Mouse (Mus musculus) hindbrain, embryonic 11.5 days (tissue): ENCODE results near the gene Abhd14a. TPM values are rescaled to one million over a fixed set of nuclear protein-coding genes. Genes with fewer than 3 reads are reported as not detected.

Experiments used
- ATAC-seq: fragments of 200-750 bp; cut with Nextera tagmentation; 2 replicates; pipeline ENCODE4 v1.8.0; 2017; ENCODE audit warnings: mild to moderate bottlenecking, moderate TSS enrichment, moderate library complexity; ENCODE audit not compliant: low FRiP score
- DNase-seq: peaks from one replicate; pipeline ENCODE4 v3.0.0-alpha.2; 2015; ENCODE audit warnings: low spot score
- H3K27ac ChIP-seq: fragments of 300-500 bp; sonication (generic); 2 replicates; pipeline ENCODE4 v1.5.1; 2014; ENCODE audit warnings: mild to moderate bottlenecking, low read depth, low read length
- H3K27me3 ChIP-seq: fragments of 300-500 bp; sonication (generic); 2 replicates; pipeline ENCODE4 v1.6.1; 2014; ENCODE audit warnings: mild to moderate bottlenecking, low read length, moderate library complexity, mixed read lengths; ENCODE audit not compliant: control insufficient read depth, insufficient read depth
- H3K36me3 ChIP-seq: fragments of 300-500 bp; sonication (generic); 2 replicates; pipeline ENCODE4 v1.6.1; 2014; ENCODE audit warnings: mild to moderate bottlenecking, low read length, moderate library complexity, mixed read lengths; ENCODE audit not compliant: control insufficient read depth, insufficient read depth
- H3K4me1 ChIP-seq: fragments of 300-500 bp; sonication (generic); replicated peaks from 2 replicates; pipeline ENCODE4 v1.6.1; 2014; ENCODE audit warnings: low read length, mixed read lengths; ENCODE audit not compliant: control insufficient read depth, insufficient read depth
- H3K4me2 ChIP-seq: fragments of 300-500 bp; sonication (generic); replicated peaks from 2 replicates; pipeline ENCODE4 v1.6.1; 2014; ENCODE audit warnings: mild to moderate bottlenecking, low read depth, low read length
- H3K4me3 ChIP-seq: fragments of 300-500 bp; sonication (generic); 2 replicates; pipeline ENCODE4 v1.5.1; 2014; ENCODE audit warnings: low read depth, low read length
- H3K9ac ChIP-seq: fragments of 300-500 bp; sonication (generic); 2 replicates; pipeline ENCODE4 v1.6.1; 2014; ENCODE audit warnings: low read depth, low read length
- H3K9me3 ChIP-seq: fragments of 300-500 bp; sonication (generic); 2 replicates; pipeline ENCODE4 v1.6.1; 2016; ENCODE audit warnings: low read length; ENCODE audit not compliant: control insufficient read depth
- WGBS: fragments of 180-500 bp; shearing (Covaris S2); extraction: QIAGEN DNeasy Blood & Tissue Kit; methylation state at CpG from one replicate; pipeline ENCODE4 v1.1.7; 2014; 5-methylcytosine and 5-hydroxymethylcytosine counted together
- polyA plus RNA-seq: library from polyadenylated mRNA; unstranded; fragments of >200 nt; fragmentation: Nextera tagmentation; extraction: Ambion mirVana; gene quantifications from 2 replicates; pipeline ENCODE4 v1.2.1, GENCODE M21; 2014

The Abhd14a gene
- polyA plus RNA-seq, 1 experiment from 2014 or later, result 31.2 TPM

DNA sequence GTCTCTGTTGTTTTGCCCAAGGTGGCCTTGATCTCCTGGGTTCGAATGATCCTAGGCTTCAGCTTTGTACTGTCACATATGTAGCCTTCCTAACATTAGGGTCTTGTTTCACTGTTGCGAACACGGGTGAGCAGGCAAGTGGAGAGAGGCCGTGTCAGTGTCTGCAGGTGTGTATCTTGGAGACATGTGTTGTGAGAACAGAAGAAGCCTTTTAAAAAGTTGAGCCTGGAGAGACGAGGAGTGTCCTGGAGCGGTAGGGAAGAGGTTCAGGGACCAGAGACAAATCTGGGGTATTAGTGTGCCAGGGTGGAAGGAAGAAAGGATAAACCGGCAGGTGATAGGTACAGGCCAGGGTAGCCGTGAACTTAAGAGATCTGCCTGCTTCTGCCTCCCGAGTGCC is 30.6 kb upstream of the Abhd14a start:
- Histone ChIP-seq H3K4me3 (peak overlapping the region; percentile 74), H3K4me1 (peaks cover 7% of the 10 kb centered on the region; the same call in 1 of the 2 replicates), H3K27me3 (no peaks in the 10 kb centered on the region), H3K36me3 (no peaks in the 10 kb centered on the region), H3K27ac (no peak overlapping the region), H3K9ac (no peak overlapping the region; the same call in 1 of the 2 replicates), H3K9me3 (no peaks in the 10 kb centered on the region), H3K4me2 (peak overlapping the region; percentile 93)
- no peak for DNase-seq
- ATAC-seq, result no peak
- WGBS, result 85% methylated on average over 9 of the region's 9 CpGs

DNA sequence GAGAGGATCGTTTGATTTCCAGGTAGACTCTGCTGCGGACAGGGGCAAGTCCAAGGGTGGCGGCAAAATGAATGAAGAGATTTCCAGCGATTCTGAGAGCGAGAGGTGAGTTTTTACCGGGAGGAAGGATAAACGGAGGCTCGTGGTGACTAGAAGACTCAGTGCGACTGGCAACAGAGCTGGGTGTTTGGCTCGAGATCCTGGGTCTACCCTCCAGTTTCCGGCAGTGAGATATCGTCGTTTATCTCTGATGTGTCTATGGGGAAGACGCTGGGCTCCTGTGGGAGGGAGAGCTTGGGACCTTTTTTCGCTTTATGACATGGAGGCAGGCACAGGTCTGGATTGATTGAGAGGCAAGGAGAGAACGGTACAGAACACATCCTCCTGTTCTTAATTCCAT is 30.2 kb upstream of the Abhd14a start:
- Histone ChIP-seq H3K27ac (no peak overlapping the region), H3K4me1 (peaks cover 7% of the 10 kb centered on the region; the same call in 1 of the 2 replicates)

DNA sequence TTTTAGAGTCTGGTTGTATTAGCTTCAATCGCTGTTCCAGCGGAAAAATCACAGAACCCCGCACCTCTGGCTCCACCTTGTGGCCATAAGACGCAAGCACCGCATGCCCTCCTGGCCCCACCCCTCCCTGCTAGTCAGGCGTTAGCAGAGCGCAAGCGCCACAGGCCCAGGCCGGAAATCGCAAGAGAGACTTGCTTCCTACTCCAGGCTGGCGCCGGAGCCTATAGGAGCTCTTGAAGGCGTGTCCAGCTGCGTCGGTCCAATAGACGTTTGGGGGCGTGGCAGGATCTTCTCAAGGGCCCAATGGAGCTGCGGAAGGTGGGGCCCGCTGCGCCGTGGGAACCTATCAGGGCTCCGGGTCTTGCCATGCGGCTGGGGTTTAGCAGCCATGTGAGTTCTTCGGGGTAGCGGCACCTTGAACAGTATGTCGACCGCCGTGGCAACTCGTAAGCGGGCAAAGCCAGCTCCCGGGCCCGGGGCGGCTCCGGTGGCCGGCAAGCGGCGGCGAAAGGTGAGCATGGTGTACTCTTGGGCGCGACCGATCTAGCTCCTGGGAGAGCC is 29.5 kb upstream of the Abhd14a start, which contains the start of gene Parp3:
Gene Parp3, minus strand, starts transcription at position 26 of the 561 bp plus-strand sequence.
- DNase-seq (peak; percentile 99), ATAC-seq (peak; percentile 98)
- H3K27ac ChIP-seq, result no peak within 1 kb of the TSS
- no peaks in the 10 kb centered on the region for H3K36me3 ChIP-seq
- no peaks in the 10 kb centered on the region for H3K27me3 ChIP-seq
- under 1% methylated on average over 41 of the region's 41 CpGs for WGBS
- H3K9ac ChIP-seq, result peak within 1 kb of the TSS; percentile 56
- H3K4me2 ChIP-seq, result peak within 1 kb of the TSS; percentile 93
- H3K4me3 ChIP-seq, result peak within 1 kb of the TSS; percentile 74
- peaks cover 7% of the 10 kb centered on the region; the same call in 1 of the 2 replicates for H3K4me1 ChIP-seq
- no peaks in the 10 kb centered on the region for H3K9me3 ChIP-seq

More for the DNA sequence above, 30.2 kb upstream of the Abhd14a start:
- H3K4me3 ChIP-seq, result peak overlapping the region; percentile 74
- H3K9me3 ChIP-seq, result no peaks in the 10 kb centered on the region
- peak overlapping the region; percentile 93 for H3K4me2 ChIP-seq
- ATAC-seq, result no peak
- H3K36me3 ChIP-seq, result no peaks in the 10 kb centered on the region
- H3K27me3 ChIP-seq, result no peaks in the 10 kb centered on the region
- peak overlapping the region; percentile 56 for H3K9ac ChIP-seq
- 4% methylated on average over 16 of the region's 16 CpGs for WGBS
- DNase-seq, result no peak

DNA sequence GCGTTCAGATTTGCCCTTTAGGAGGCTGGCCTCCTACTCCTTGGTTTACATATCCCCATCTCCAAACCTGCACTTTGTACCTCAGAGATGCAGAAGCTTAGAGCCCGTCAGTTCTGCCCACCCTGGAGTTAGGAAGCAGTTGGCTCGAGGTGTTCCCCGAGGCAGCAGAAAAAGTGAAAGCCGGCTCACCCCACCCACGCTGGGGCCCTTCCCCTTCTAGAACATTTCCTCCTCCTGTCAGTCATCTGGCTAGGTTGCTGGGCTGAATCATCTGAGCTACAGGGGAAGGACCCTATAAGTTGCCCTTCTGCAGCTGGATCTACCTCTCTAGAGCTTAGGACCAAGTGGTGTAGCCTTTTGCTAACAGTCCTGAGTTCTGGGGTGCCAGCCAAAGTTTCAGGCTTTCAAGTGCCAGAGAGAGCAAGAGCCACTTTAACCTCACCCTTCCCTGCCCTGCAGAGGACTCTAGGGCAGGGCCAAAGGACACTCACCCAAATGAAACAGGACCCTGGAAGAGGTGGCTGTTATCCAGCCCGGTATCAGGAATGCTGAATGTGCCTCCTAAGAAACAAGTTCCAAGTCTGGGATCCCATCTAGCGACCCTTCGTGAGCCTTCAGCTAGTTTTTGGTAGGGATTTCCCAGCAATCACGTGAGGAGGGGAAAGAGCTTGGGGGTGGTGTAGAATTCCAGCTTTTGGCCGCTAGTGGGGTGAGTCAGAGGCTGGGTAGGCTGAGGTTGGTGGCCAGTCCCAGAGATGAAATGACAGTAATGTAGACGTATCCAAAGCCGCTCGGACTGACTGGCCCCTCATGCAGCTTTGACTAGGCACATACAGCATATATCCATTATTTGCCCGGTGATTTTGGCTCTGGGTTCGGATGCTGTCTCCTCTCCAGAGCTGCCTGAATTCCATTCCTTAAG is 28.8 kb upstream of the Abhd14a start:
- Histone ChIP-seq H3K9ac (no peak overlapping the region), H3K4me2 (0 out of 2 replicates have a peak overlapping the region, but pooled peaks have one; percentile 19), H3K27ac (no peak overlapping the region), H3K9me3 (no peaks in the 10 kb centered on the region), H3K4me1 (peaks cover 9% of the 10 kb centered on the region; the same call in 1 of the 2 replicates), H3K36me3 (no peaks in the 10 kb centered on the region), H3K27me3 (no peaks in the 10 kb centered on the region), H3K4me3 (no peak overlapping the region)
- ATAC-seq, result peak; percentile 58; the same call in 1 of the 2 replicates
- WGBS, result 34% methylated on average over 16 of the region's 16 CpGs
- DNase-seq, result no peak

DNA sequence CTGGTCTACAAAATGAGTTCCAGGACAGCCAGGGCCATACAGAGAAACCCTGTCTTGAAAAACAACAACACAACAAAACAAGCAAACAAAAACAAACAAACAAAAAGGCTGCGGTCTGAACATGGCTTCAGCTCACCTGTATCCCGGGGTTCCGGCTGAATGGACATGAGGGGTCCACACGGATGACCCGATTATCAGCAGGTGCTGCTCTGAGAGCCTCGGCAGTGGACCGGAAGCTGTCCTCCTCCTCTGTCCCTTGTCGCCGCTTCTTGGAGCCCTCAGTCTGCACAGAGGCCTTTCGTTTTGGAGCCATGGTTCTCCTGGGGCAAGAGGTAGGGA is 28.2 kb upstream of the Abhd14a start, which contains the start of gene Rrp9:
Gene Rrp9, plus strand, starts transcription at position 301 of the 339 bp plus-strand sequence.
- ATAC-seq, result no peak
- 90% methylated on average over 10 of the region's 10 CpGs for WGBS
- H3K36me3 ChIP-seq, result no peaks in the 10 kb centered on the region
- peaks cover 9% of the 10 kb centered on the region; the same call in 1 of the 2 replicates for H3K4me1 ChIP-seq
- H3K27ac ChIP-seq, result no peak within 1 kb of the TSS
- H3K4me2 ChIP-seq, result 0 out of 2 replicates have a peak within 1 kb of the TSS, but pooled peaks have one; percentile 19
- H3K9ac ChIP-seq, result no peak within 1 kb of the TSS
- DNase-seq, result no peak
- H3K27me3 ChIP-seq, result no peaks in the 10 kb centered on the region
- H3K4me3 ChIP-seq, result no peak within 1 kb of the TSS
- no peaks in the 10 kb centered on the region for H3K9me3 ChIP-seq

- no peaks in the 10 kb centered on the region for H3K36me3 ChIP-seq
- H3K27ac ChIP-seq, result no peak overlapping the region
- H3K27me3 ChIP-seq, result no peaks in the 10 kb centered on the region
- 60% methylated on average over 7 of the region's 7 CpGs for WGBS
- no peak for DNase-seq
- no peak overlapping the region for H3K4me2 ChIP-seq
- no peak for ATAC-seq
- peaks cover 9% of the 10 kb centered on the region; the same call in 1 of the 2 replicates for H3K4me1 ChIP-seq
- no peak overlapping the region for H3K4me3 ChIP-seq
- H3K9ac ChIP-seq, result no peak overlapping the region
- H3K9me3 ChIP-seq, result no peaks in the 10 kb centered on the region
Measured at GRCm38 (mm10) chr9:106475046-106475445, 27.6 kb upstream of the Abhd14a start.

DNA sequence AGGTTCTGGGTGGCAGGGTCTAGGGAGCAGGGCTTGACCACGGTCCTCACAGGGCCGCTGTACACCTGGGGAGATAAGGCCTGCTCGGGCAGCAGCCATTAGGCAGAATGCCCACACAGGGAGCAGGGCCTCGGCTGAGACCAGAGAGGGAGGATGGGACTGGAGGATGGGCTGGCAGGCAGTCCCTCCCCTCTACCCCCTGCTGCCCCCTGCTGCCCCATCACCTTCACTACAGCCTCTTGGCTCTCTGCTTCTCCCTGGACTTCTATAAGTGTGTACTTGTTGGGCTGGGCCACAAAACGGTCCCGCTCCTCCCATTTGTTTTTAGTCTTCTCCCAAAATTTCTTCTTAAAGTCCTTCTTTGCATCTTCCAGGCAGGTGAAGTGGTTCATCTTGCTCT is 27.0 kb upstream of the Abhd14a start:
- WGBS, result 6% methylated on average over 6 of the region's 6 CpGs
- ATAC-seq, result peak; percentile 12; the same call in 1 of the 2 replicates
- Histone ChIP-seq H3K4me3 (no peak overlapping the region), H3K9me3 (no peaks in the 10 kb centered on the region), H3K4me2 (no peak overlapping the region), H3K36me3 (no peaks in the 10 kb centered on the region), H3K9ac (peak overlapping the region; percentile 40; the same call in 1 of the 2 replicates), H3K27ac (no peak overlapping the region), H3K4me1 (peaks cover 9% of the 10 kb centered on the region; the same call in 1 of the 2 replicates), H3K27me3 (no peaks in the 10 kb centered on the region)
- DNase-seq, result peak; percentile 81

- Histone ChIP-seq H3K36me3 (no peaks in the 10 kb centered on the region), H3K9ac (no peak overlapping the region), H3K4me2 (no peak overlapping the region), H3K4me3 (no peak overlapping the region), H3K27me3 (no peaks in the 10 kb centered on the region), H3K4me1 (peaks cover 9% of the 10 kb centered on the region; the same call in 1 of the 2 replicates), H3K9me3 (no peaks in the 10 kb centered on the region), H3K27ac (no peak overlapping the region)
- DNase-seq (no peak), ATAC-seq (no peak)
- 77% methylated on average over 5 of the region's 5 CpGs for WGBS
Measured at GRCm38 (mm10) chr9:106473753-106474105, 26.3 kb upstream of the Abhd14a start.
